Mouse (Mus musculus) liver, embryonic 11.5 days (tissue): ENCODE data around the gene Rpl13a. TPM values are rescaled to one million over a fixed set of nuclear protein-coding genes. Genes with fewer than 3 reads are reported as not detected.
"Not testable (repeated sequence)": the region's sequence is repeated elsewhere in the genome, so short reads cannot be mapped to it uniquely, and the experiment has no call there.

Experiments
- ATAC-seq: fragments of 200-750 bp; cut with Nextera tagmentation; replicated peaks from 2 replicates; pipeline ENCODE4 v1.8.0; 2017; ENCODE audit warnings: moderate number of reproducible peaks, mild to moderate bottlenecking, moderate TSS enrichment, moderate library complexity; ENCODE audit not compliant: low FRiP score
- DNase-seq: peaks from one replicate; pipeline ENCODE4 v3.0.0-alpha.2; 2017; ENCODE audit warnings: low spot score
- H3K27ac ChIP-seq: fragments of 300-500 bp; sonication (generic); 2 replicates; pipeline ENCODE4 v1.5.1; 2014; ENCODE audit warnings: mild to moderate bottlenecking, low read depth, low read length, control low read depth
- H3K27me3 ChIP-seq: fragments of 300-500 bp; sonication (generic); replicated peaks from 2 replicates; pipeline ENCODE4 v1.6.1; 2014; ENCODE audit warnings: low read length, mixed read lengths; ENCODE audit not compliant: control insufficient read depth, insufficient read depth
- H3K36me3 ChIP-seq: fragments of 300-500 bp; sonication (generic); 2 replicates; pipeline ENCODE4 v1.6.1; 2014; ENCODE audit warnings: mild to moderate bottlenecking, low read length, moderate library complexity, mixed read lengths; ENCODE audit not compliant: control insufficient read depth, insufficient read depth
- H3K4me1 ChIP-seq: fragments of 300-500 bp; sonication (generic); replicated peaks from 2 replicates; pipeline ENCODE4 v1.6.1; 2014; ENCODE audit warnings: low read length, mixed read lengths; ENCODE audit not compliant: control insufficient read depth, insufficient read depth
- H3K4me2 ChIP-seq: fragments of 300-500 bp; sonication (generic); 2 replicates; pipeline ENCODE4 v1.6.1; 2014; ENCODE audit warnings: mild to moderate bottlenecking, control low read depth, moderate library complexity
- H3K4me3 ChIP-seq: fragments of 300-500 bp; sonication (generic); 2 replicates; pipeline ENCODE4 v1.5.1; 2014; ENCODE audit warnings: low read depth, low read length, control low read depth
- H3K9ac ChIP-seq: fragments of 300-500 bp; sonication (generic); 2 replicates; pipeline ENCODE4 v1.6.1; 2014; ENCODE audit warnings: low read depth, low read length, control low read depth
- H3K9me3 ChIP-seq: fragments of 300-500 bp; sonication (generic); 2 replicates; pipeline ENCODE4 v1.6.1; 2016; ENCODE audit warnings: low read length, inconsistent platforms, mixed read lengths; ENCODE audit not compliant: control insufficient read depth
- WGBS: fragments of 180-500 bp; shearing (Covaris S2); extraction: QIAGEN DNeasy Blood & Tissue Kit; methylation state at CpG from one replicate; pipeline ENCODE4 v1.1.7; 2014; 5-methylcytosine and 5-hydroxymethylcytosine counted together
- polyA plus RNA-seq: library from polyadenylated mRNA; unstranded; fragments of >200 nt; fragmentation: Nextera tagmentation; extraction: Ambion mirVana; gene quantifications from 2 replicates; pipeline ENCODE4 v1.2.1, GENCODE M21; 2014

Gene Rpl13a
- polyA plus RNA-seq, 1 experiment from 2014 or later = 1,879 TPM

GRCm38 (mm10) chr7:45121966-45122365, 6.6 kb downstream of the Rpl13a start:
- 0 out of 2 replicates have a peak overlapping the region, but pooled peaks have one; percentile 98 for H3K9ac ChIP-seq

GRCm38 (mm10) chr7:45121404-45121803, 7.2 kb downstream of the Rpl13a start:
- H3K36me3 ChIP-seq = peaks cover 44% of the 10 kb centered on the region
- H3K4me3 ChIP-seq = no peak overlapping the region; the same call in 1 of the 2 replicates
- DNase-seq (no peak), ATAC-seq (no peak)
- H3K4me2 ChIP-seq = peak overlapping the region; percentile 87
- H3K9me3 ChIP-seq = no peaks in the 10 kb centered on the region
- peak overlapping the region; percentile 100 for H3K27ac ChIP-seq
- peak overlapping the region; percentile 35; the same call in 1 of the 2 replicates for H3K9ac ChIP-seq
- H3K4me1 ChIP-seq = peaks cover 41% of the 10 kb centered on the region
- H3K27me3 ChIP-seq = no peaks in the 10 kb centered on the region
- WGBS = 56% methylated on average over 8 of the region's 8 CpGs

More at GRCm38 (mm10) chr7:45121966-45122365, 6.6 kb downstream of the Rpl13a start:
- Histone ChIP-seq H3K4me3 (peak overlapping the region; percentile 93), H3K9me3 (no peaks in the 10 kb centered on the region), H3K27ac (peak overlapping the region; percentile 100), H3K36me3 (peaks cover 50% of the 10 kb centered on the region), H3K27me3 (no peaks in the 10 kb centered on the region), H3K4me2 (peak overlapping the region; percentile 87), H3K4me1 (peaks cover 47% of the 10 kb centered on the region)
- DNase-seq (no peak), ATAC-seq (no peak)

DNA sequence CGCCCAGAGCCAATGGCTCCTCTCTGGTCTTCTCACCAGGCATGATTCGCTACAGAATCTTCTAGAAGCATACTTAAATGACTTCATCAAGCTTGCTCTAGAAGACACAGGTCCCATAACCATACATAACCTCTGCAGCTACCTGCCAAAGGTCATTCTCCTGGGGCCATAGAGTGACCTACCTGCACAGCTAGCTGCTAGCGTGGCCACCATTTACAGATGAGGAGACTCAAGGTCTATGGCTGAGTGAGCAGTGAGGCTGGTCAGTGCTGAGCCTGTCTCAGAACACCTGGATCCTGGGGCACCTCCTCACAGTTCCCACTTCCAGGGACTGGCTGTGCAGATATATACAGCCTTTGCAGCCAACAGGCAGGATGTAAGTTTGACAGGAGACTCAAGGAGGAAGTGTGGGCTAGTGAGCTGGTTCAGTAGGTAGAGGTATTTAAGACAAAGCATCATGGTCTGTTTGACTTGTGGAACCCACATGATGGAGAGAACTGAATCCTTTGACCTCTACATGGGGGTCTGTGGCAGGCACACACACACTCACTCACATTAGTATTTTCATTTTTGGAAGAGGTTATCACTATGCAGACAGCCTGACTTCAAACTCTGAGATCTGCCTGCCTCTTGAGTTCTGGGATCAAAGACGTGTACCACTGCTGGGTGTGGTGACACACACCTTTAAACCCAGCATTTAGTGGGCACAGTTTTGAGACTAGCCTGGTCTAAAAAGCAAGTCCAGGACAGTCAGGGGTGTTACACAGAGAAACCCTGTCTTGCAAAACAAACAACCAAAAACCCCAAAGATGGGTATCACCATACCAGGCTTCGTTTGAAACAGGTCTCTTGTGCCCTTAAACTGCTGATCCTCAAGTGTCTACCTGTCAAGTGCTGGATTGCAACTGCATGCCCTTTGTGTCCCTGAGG, 8.5 kb downstream of the Rpl13a start:
- no peak for ATAC-seq
- peaks cover 31% of the 10 kb centered on the region for H3K36me3 ChIP-seq
- H3K4me1 ChIP-seq = peaks cover 34% of the 10 kb centered on the region
- H3K9ac ChIP-seq = no peak overlapping the region
- 72% methylated on average over 5 of the region's 5 CpGs for WGBS
- H3K27ac ChIP-seq = peak overlapping the region; percentile 16; the same call in 1 of the 2 replicates
- no peak for DNase-seq
- H3K27me3 ChIP-seq = no peaks in the 10 kb centered on the region
- H3K4me2 ChIP-seq = no peak overlapping the region
- H3K9me3 ChIP-seq = no peaks in the 10 kb centered on the region
- no peak overlapping the region for H3K4me3 ChIP-seq

GRCm38 (mm10) chr7:45118336-45118735, 10.2 kb downstream of the Rpl13a start:
- Histone ChIP-seq H3K4me2 (no peak overlapping the region), H3K27ac (0 out of 2 replicates have a peak overlapping the region, but pooled peaks have one; percentile 15), H3K9me3 (no peaks in the 10 kb centered on the region), H3K36me3 (peaks cover 31% of the 10 kb centered on the region), H3K4me3 (no peak overlapping the region), H3K9ac (no peak overlapping the region), H3K27me3 (no peaks in the 10 kb centered on the region), H3K4me1 (peaks cover 37% of the 10 kb centered on the region)
- ATAC-seq (no peak), DNase-seq (no peak)
- 77% methylated on average over 6 of the region's 6 CpGs for WGBS

GRCm38 (mm10) chr7:45117566-45117965, 11.0 kb downstream of the Rpl13a start:
- no peak for DNase-seq
- peaks cover 24% of the 10 kb centered on the region for H3K36me3 ChIP-seq
- ATAC-seq = no peak
- H3K9me3 ChIP-seq = no peaks in the 10 kb centered on the region
- no peak overlapping the region for H3K4me3 ChIP-seq
- no peak overlapping the region for H3K27ac ChIP-seq
- no peak overlapping the region for H3K4me2 ChIP-seq
- no peak overlapping the region for H3K9ac ChIP-seq
- H3K4me1 ChIP-seq = peaks cover 36% of the 10 kb centered on the region
- H3K27me3 ChIP-seq = no peaks in the 10 kb centered on the region
- WGBS = 68% methylated on average over 8 of the region's 8 CpGs

GRCm38 (mm10) chr7:45113476-45113875, 15.1 kb downstream of the Rpl13a start:
- Histone ChIP-seq H3K9ac (no peak overlapping the region), H3K36me3 (no peaks in the 10 kb centered on the region), H3K4me3 (no peak overlapping the region), H3K27me3 (no peaks in the 10 kb centered on the region), H3K4me2 (no peak overlapping the region), H3K27ac (no peak overlapping the region), H3K4me1 (peaks cover 25% of the 10 kb centered on the region), H3K9me3 (no peaks in the 10 kb centered on the region)
- no peak for DNase-seq
- 40% methylated on average over 2 of the region's 2 CpGs for WGBS
- ATAC-seq = no peak

DNA sequence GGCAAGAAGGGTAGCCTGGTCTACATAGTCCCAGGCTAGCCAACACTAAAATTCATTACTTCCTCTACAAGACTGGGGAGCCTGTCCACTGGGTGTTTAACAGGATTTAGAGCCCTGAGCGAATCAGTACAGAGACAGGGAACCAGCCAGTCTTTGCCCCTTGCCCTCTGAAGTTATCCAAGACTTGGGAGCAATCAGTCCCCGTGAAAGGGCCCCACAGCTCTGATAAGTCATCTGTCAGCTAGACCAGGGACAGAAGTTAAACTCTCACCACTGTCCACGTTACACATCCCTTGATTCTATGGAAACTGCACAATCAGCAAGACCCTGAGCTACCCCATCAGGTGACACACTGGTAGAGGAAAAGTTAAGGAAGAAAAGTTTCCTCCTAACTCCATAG, 16.0 kb downstream of the Rpl13a start:
- H3K4me3 ChIP-seq = no peak overlapping the region
- no peak overlapping the region for H3K4me2 ChIP-seq
- no peaks in the 10 kb centered on the region for H3K36me3 ChIP-seq
- no peak overlapping the region for H3K27ac ChIP-seq
- H3K9me3 ChIP-seq = no peaks in the 10 kb centered on the region
- ATAC-seq = no peak
- no peak for DNase-seq
- 41% methylated on average over 3 of the region's 3 CpGs for WGBS
- H3K4me1 ChIP-seq = peaks cover 18% of the 10 kb centered on the region
- H3K9ac ChIP-seq = no peak overlapping the region
- no peaks in the 10 kb centered on the region for H3K27me3 ChIP-seq

DNA sequence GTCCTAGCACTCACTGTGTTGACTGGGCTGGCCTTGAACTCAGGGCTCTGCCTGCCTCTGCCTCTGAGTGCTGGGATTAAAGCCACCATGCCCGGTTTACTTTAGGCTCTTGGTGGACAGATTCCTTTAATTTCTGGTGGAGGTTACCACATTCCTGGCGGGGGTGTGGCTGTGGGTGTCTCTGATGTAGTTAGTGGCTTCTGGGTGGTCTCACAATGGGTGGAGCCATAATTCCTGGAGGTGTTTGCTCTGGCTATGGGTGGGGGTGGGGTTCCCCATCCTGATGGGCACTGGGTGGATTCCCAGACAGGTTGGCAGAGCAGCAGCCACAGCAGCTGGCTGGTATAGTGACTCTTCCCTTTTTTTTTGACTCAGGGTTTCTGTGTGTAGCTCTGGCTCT, 16.6 kb downstream of the Rpl13a start:
- Histone ChIP-seq H3K4me3 (no peak overlapping the region), H3K4me2 (no peak overlapping the region; the same call in 1 of the 2 replicates), H3K9me3 (no peaks in the 10 kb centered on the region), H3K9ac (no peak overlapping the region), H3K4me1 (peaks cover 18% of the 10 kb centered on the region), H3K36me3 (no peaks in the 10 kb centered on the region), H3K27me3 (no peaks in the 10 kb centered on the region), H3K27ac (no peak overlapping the region)
- no peak for DNase-seq
- no peak for ATAC-seq
- 58% methylated on average over 2 of the region's 2 CpGs for WGBS

GRCm38 (mm10) chr7:45110089-45110488, 18.5 kb downstream of the Rpl13a start:
- not testable (repeated sequence) for H3K27me3 ChIP-seq, H3K4me2 ChIP-seq, H3K4me3 ChIP-seq, DNase-seq, H3K36me3 ChIP-seq, H3K9ac ChIP-seq, ATAC-seq, H3K27ac ChIP-seq, H3K9me3 ChIP-seq
- 78% methylated on average over 4 of the region's 4 CpGs for WGBS
- H3K4me1 ChIP-seq = peaks cover 15% of the 10 kb centered on the region
